Mouse (Mus musculus): Measurements from ENCODE around the gene Notch3.

GRCm38 (mm10) chr17:32163910-32164650 is 2.6 kb downstream of the Notch3 start:
- TF ChIP-seq CTCF (conservative IDR thresholded peaks at IDR 0.05; ENCODE audit: low read length), result no peak
- no peak for TF ChIP-seq NANOG (IDR thresholded peaks at IDR 0.05; ENCODE audit: borderline replicate concordance, low read length)
